Mouse (Mus musculus) liver, embryonic 14.5 days (tissue): ENCODE results near the gene Ptcd3. TPM values are rescaled to one million over a fixed set of nuclear protein-coding genes. Genes with fewer than 3 reads are reported as not detected.
"Not testable (repeated sequence)": the region's sequence is repeated elsewhere in the genome, so short reads cannot be mapped to it uniquely, and the experiment has no call there.

Experiments
- ATAC-seq: fragments of 200-750 bp; cut with Nextera tagmentation; 2 replicates; pipeline ENCODE4 v1.8.0; 2017; ENCODE audit warnings: moderate number of reproducible peaks, mild to moderate bottlenecking, moderate library complexity; ENCODE audit not compliant: insufficient read depth
- DNase-seq, 3 experiments: peaks; one replicate each; pipeline ENCODE4 v3.0.0-alpha.2; 2012 to 2013; ENCODE audit warnings: low read depth in 3 of 3, low spot score in 3 of 3
- H3K27ac ChIP-seq: fragments of 300-500 bp; sonication (generic); 2 replicates; pipeline ENCODE4 v1.5.1; 2014; ENCODE audit warnings: moderate library complexity, mild to moderate bottlenecking, control low read depth, inconsistent platforms
- H3K27me3 ChIP-seq: fragments of 300-500 bp; sonication (generic); 2 replicates; pipeline ENCODE4 v1.6.1; 2014; ENCODE audit warnings: mild to moderate bottlenecking, low read length, moderate library complexity; ENCODE audit not compliant: control insufficient read depth, insufficient read depth
- H3K36me3 ChIP-seq: fragments of 300-500 bp; sonication (generic); replicated peaks from 2 replicates; pipeline ENCODE4 v1.6.1; 2014; ENCODE audit warnings: low read depth; ENCODE audit not compliant: control insufficient read depth, insufficient read depth
- H3K4me1 ChIP-seq, 2 experiments: fragments of 200-500 bp in 1 of 2; fragments of 300-500 bp in 1 of 2; sonication (generic) in 1 of 2; replicated peaks; 2 replicates each; pipeline ENCODE4 v1.6.1; 2012 to 2014; ENCODE audit warnings: antibody characterized with exemption in 1 of 2, inconsistent platforms in 1 of 2, low read length in 1 of 2; ENCODE audit not compliant: control insufficient read depth in 2 of 2, insufficient read depth in 2 of 2
- H3K4me2 ChIP-seq: fragments of 300-500 bp; sonication (generic); 2 replicates; pipeline ENCODE4 v1.6.1; 2014; ENCODE audit warnings: low read depth, mild to moderate bottlenecking, control low read depth, moderate library complexity
- H3K4me3 ChIP-seq, 2 experiments: fragments of 200-500 bp in 1 of 2; fragments of 300-500 bp in 1 of 2; sonication (generic) in 1 of 2; 2 replicates each; pipeline ENCODE4 v1.5.1; 2012 to 2014; ENCODE audit warnings: low read depth in 2 of 2, low read length in 2 of 2, mild to moderate bottlenecking in 2 of 2, control low read depth in 1 of 2, inconsistent platforms in 1 of 2, moderate library complexity in 1 of 2; ENCODE audit not compliant: insufficient read depth in 1 of 2
- H3K9ac ChIP-seq: fragments of 300-500 bp; sonication (generic); replicated peaks from 2 replicates; pipeline ENCODE4 v1.6.1; 2014; ENCODE audit warnings: mild to moderate bottlenecking, control low read depth, moderate library complexity
- H3K9me3 ChIP-seq: fragments of 300-500 bp; sonication (generic); 2 replicates; pipeline ENCODE4 v1.6.1; 2016; ENCODE audit warnings: low read length, mixed read lengths; ENCODE audit not compliant: control insufficient read depth
- CTCF ChIP-seq: IDR thresholded peaks from 2 replicates; pipeline ENCODE4 v1.5.1; 2016; ENCODE audit warnings: antibody characterized with exemption, low read depth, control low read depth
- EP300 ChIP-seq: IDR thresholded peaks from 2 replicates; pipeline ENCODE4 v1.6.1; 2016; ENCODE audit warnings: antibody characterized with exemption, low read depth
- WGBS: fragments of 180-500 bp; shearing (Covaris S2); extraction: QIAGEN DNeasy Blood & Tissue Kit; methylation state at CpG from one replicate; pipeline ENCODE4 v1.1.7; 2014; ENCODE audit not compliant: insufficient replicate concordance; 5-methylcytosine and 5-hydroxymethylcytosine counted together
- polyA plus RNA-seq, 2 experiments: library from polyadenylated mRNA; depleted of rRNA in 1 of 2; stranded (reverse) in 1 of 2; unstranded in 1 of 2; fragments of >200 nt; fragmentation: Nextera tagmentation in 1 of 2; extraction: Ambion mirVana in 1 of 2; gene quantifications; 2 replicates each; pipeline versions ENCODE4 v1.2.1 to v1.2.3; 2012 to 2014

Gene Ptcd3
- polyA plus RNA-seq, 2 experiments, result 29.4 to 55.6 TPM

DNA sequence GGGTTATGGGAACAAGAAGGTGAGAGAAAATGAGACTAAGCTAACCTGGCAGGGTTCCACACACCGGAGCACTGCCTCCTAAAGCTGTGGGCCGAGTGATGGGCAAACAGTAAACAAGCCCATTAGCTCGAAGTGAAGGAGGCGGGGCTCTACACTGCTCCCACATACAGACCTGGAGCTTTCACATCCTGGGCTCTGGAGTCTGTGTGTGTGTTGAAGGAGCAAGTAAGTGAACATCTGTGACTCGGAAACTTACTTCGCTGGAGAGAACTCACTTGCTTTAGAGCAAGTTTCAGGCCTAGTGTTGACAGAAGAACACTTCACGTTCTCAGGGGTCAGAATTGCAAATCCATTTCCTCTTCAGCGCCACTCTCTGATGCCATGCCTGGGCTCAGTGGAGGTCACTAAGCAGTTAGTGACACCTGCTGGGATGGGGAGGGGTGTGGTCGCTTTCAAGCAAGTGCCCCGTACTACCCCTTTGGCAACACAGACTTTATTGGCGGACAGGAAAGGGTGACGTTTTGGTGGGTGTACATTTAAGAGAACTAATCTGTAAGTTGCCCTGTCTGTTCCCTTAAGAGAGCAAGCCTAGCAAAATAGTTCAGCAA, 22.4 kb upstream of the Ptcd3 start:
- TF ChIP-seq CTCF (no peak), EP300 (no peak)
- Histone ChIP-seq H3K4me2 (no peak overlapping the region), H3K4me1 (no peaks in the 10 kb centered on the region), H3K27me3 (no peaks in the 10 kb centered on the region), H3K4me3 (no peak overlapping the region), H3K36me3 (peaks cover 30% of the 10 kb centered on the region), H3K27ac (no peak overlapping the region), H3K9me3 (no peaks in the 10 kb centered on the region), H3K9ac (no peak overlapping the region)
- ATAC-seq (no peak), DNase-seq (no peak)
- WGBS, result 76% methylated on average over 12 of the region's 12 CpGs

DNA sequence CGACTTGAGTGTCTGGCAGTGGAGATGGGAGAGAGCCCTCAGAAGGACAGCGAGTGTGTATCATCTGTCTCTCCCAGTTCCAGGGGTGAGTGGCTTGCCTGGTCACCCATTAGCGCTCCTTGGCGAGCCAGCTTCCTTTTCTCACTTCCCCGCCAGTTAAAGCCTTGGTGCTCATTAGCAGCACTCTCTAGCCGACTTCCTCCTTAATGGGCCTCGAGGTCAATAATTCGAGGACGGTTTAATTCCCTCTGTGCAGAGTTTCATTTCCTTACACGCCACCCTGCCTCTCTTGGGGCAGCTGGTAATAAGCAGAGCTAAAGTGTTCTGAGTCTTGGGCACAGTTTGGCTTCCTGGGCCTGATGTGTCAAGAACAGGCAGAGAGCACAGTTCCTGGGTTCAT, 21.5 kb upstream of the Ptcd3 start:
- H3K4me1 ChIP-seq, result no peaks in the 10 kb centered on the region
- no peak overlapping the region for H3K4me2 ChIP-seq
- H3K9ac ChIP-seq, result no peak overlapping the region
- TF ChIP-seq CTCF (no peak), EP300 (no peak)
- ATAC-seq, result no peak
- no peak overlapping the region for H3K4me3 ChIP-seq
- no peak overlapping the region for H3K27ac ChIP-seq
- H3K27me3 ChIP-seq, result no peaks in the 10 kb centered on the region
- 69% methylated on average over 10 of the region's 10 CpGs for WGBS
- DNase-seq, result peak in 1 of 3 experiments; percentile 7
- H3K9me3 ChIP-seq, result no peaks in the 10 kb centered on the region
- peaks cover 33% of the 10 kb centered on the region for H3K36me3 ChIP-seq

DNA sequence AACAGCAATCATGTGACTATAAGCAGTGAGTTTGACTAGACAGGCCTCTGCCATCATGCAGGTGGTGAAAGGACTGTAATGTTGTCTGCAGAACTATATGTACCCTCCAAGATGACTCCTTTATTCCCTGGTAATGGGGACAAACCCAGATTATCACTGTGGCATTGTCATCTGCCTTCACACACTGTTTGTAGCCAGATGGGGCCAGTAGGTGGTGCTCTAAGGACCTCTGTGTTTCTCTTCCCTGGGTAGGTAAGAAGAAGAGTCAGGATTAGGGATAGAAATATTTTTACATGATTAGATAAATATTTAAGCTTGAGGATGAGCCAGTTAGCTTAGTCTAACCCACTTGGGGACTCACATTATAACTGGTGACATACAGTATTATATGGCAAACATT, 19.4 kb upstream of the Ptcd3 start:
- Histone ChIP-seq H3K9ac (no peak overlapping the region), H3K27me3 (no peaks in the 10 kb centered on the region), H3K4me1 (no peaks in the 10 kb centered on the region), H3K9me3 (no peaks in the 10 kb centered on the region), H3K4me3 (no peak overlapping the region), H3K4me2 (no peak overlapping the region), H3K27ac (no peak overlapping the region), H3K36me3 (peaks cover 28% of the 10 kb centered on the region)
- DNase-seq (peak in 1 of 3 experiments; percentile 20), ATAC-seq (no peak)
- TF ChIP-seq EP300 (no peak), CTCF (peak; percentile 67)

DNA sequence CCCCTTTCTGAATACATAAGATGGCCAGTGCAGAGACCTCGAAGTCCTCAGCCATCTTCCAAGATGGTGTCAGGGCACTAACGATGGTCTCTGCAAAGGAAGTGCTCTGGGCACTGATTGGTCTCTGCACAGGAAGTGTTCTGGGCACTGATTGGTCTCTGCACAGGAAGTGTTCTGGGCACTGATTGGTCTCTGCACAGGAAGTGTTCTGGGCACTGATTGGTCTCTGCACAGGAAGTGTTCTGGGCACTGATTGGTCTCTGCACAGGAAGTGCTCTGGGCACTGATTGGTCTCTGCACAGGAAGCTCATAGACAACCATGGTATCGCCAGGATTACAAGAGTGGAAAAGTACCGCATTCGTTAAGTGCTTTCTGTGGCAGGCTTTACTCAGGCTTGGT, 16.7 kb upstream of the Ptcd3 start:
- not testable (repeated sequence) for H3K4me1 ChIP-seq, H3K27me3 ChIP-seq, DNase-seq, H3K4me3 ChIP-seq, ATAC-seq, H3K9ac ChIP-seq, H3K27ac ChIP-seq, H3K9me3 ChIP-seq, H3K4me2 ChIP-seq
- peaks cover 35% of the 10 kb centered on the region for H3K36me3 ChIP-seq
- 44% methylated on average over 5 of the region's 5 CpGs for WGBS

DNA sequence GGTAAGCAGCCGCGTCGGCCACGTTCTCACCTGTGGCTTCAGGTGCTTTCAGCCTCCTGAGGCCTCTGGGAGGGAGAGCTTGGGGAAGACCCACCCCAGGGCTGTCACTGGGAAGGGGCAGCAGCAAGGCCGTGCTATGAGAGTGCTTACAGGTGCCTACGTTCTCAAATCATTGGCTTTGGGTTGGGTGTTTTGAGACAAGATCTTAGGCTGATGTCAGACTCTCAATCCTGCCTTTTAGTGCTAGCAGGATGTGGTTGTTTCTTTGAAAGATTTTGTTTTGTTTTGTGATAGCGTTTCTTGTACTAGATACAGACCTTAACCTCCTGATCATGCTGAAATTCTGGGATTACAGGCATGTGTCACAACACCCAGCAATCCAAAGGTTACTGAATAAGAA, 12.2 kb upstream of the Ptcd3 start:
- Histone ChIP-seq H3K27me3 (no peaks in the 10 kb centered on the region), H3K4me1 (no peaks in the 10 kb centered on the region), H3K9me3 (no peaks in the 10 kb centered on the region), H3K9ac (no peak overlapping the region), H3K4me3 (no peak overlapping the region), H3K36me3 (peaks cover 39% of the 10 kb centered on the region), H3K4me2 (no peak overlapping the region), H3K27ac (no peak overlapping the region)
- ATAC-seq (no peak), DNase-seq (no peak)
- WGBS, result 87% methylated on average over 7 of the region's 7 CpGs
- TF ChIP-seq CTCF, result no peak
- TF ChIP-seq EP300, result no peak
